Mouse (Mus musculus) liver, adult 2 months (tissue): ENCODE measurements around the gene Dhrs9. TPM values are rescaled to one million over a fixed set of nuclear protein-coding genes. Genes with fewer than 3 reads are reported as not detected.

Source experiments
- DNase-seq: peaks from one replicate; pipeline ENCODE4 v3.0.0-alpha.2; 2011; ENCODE audit warnings: low read depth, low spot score; ENCODE audit errors: extremely low read depth
- H3K27ac ChIP-seq: fragments of 200-500 bp; replicated peaks from 2 replicates; pipeline ENCODE4 v1.5.1; 2012; ENCODE audit warnings: low read depth, mild to moderate bottlenecking, control low read depth, inconsistent platforms, low read length; ENCODE audit not compliant: insufficient read depth
- H3K27me3 ChIP-seq: fragments of 200-500 bp; 2 replicates; pipeline ENCODE4 v1.6.1; 2012; ENCODE audit warnings: mild to moderate bottlenecking, moderate library complexity, low read length, inconsistent platforms; ENCODE audit not compliant: control insufficient read depth, insufficient read depth
- H3K36me3 ChIP-seq: fragments of 200-500 bp; 2 replicates; pipeline ENCODE4 v1.6.1; 2012; ENCODE audit warnings: low read length, inconsistent platforms; ENCODE audit not compliant: control insufficient read depth, insufficient read depth
- H3K4me1 ChIP-seq: fragments of 200-500 bp; 2 replicates; pipeline ENCODE4 v1.6.1; 2011; ENCODE audit warnings: low read length; ENCODE audit not compliant: control insufficient read depth, insufficient read depth
- H3K4me3 ChIP-seq: fragments of 200-500 bp; 2 replicates; pipeline ENCODE4 v1.5.1; 2011; ENCODE audit warnings: low read depth, mild to moderate bottlenecking, control low read depth, low read length, moderate library complexity; ENCODE audit not compliant: insufficient read depth
- H3K79me2 ChIP-seq: fragments of 200-500 bp; 2 replicates; pipeline ENCODE4 v1.6.1; 2012; ENCODE audit warnings: inconsistent platforms, mild to moderate bottlenecking, low read length, moderate library complexity; ENCODE audit not compliant: control insufficient read depth, insufficient read depth
- H3K9ac ChIP-seq: fragments of 200-500 bp; 2 replicates; pipeline ENCODE4 v1.6.1; 2012; ENCODE audit warnings: low read depth, mild to moderate bottlenecking, control low read depth, inconsistent platforms, low read length
- CTCF ChIP-seq: fragments of 200-500 bp; IDR thresholded peaks from 2 replicates; pipeline ENCODE4 v1.5.1; 2011; ENCODE audit warnings: low read depth, low read length, control low read depth
- POLR2A ChIP-seq: fragments of 200-500 bp; IDR thresholded peaks from 2 replicates; pipeline ENCODE4 v1.6.1; 2011; ENCODE audit warnings: low read length, control low read depth; ENCODE audit not compliant: insufficient read depth; ENCODE audit errors: extremely low read depth
- WGBS: fragments of 180-500 bp; shearing (Covaris S2); methylation state at CpG from one replicate; pipeline ENCODE4 v1.1.7; 2018; 5-methylcytosine and 5-hydroxymethylcytosine counted together
- polyA plus RNA-seq: library from polyadenylated mRNA; depleted of rRNA; stranded (reverse); fragments of >200 nt; gene quantifications from 2 replicates; pipeline ENCODE4 v1.2.3, GENCODE M21; 2012
- total RNA-seq: library from RNA; depleted of rRNA; stranded (reverse); fragments of >200 nt; gene quantifications from 2 replicates; pipeline ENCODE4 v1.2.3, GENCODE M21; 2014

The Dhrs9 gene
- total and polyA plus RNA-seq, 2 experiments, result 0.65 to 1.5 TPM

DNA sequence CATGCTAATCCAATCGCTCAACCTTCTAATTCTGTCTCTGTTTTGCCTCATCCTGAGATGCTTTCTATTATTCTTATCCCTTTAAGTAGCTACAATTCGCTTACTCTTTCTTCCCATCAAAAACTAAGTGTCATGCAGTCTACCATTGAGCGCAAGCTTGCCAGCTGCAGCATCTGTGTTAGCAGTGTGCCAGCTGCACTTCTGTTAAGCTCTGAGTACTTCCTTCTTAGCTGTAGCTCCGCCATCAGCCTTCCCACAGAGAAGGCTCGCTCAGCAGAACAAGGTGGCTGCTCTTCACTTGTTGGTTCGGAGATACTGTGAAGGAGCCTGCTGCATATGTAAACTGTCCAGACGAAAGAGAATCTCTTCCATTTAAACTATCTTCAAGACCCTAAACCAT is 22.1 kb downstream of the Dhrs9 start:
- Histone ChIP-seq H3K9ac (no peak overlapping the region), H3K4me1 (peaks cover 24% of the 10 kb centered on the region), H3K79me2 (no peaks in the 10 kb centered on the region; the same call in 1 of the 2 replicates), H3K4me3 (no peak overlapping the region), H3K27me3 (no peaks in the 10 kb centered on the region), H3K27ac (no peak overlapping the region), H3K36me3 (no peaks in the 10 kb centered on the region)
- no peak for TF ChIP-seq CTCF
- no peak for TF ChIP-seq POLR2A
- WGBS, result 84% methylated on average over 7 of the region's 7 CpGs
- no peak for DNase-seq

DNA sequence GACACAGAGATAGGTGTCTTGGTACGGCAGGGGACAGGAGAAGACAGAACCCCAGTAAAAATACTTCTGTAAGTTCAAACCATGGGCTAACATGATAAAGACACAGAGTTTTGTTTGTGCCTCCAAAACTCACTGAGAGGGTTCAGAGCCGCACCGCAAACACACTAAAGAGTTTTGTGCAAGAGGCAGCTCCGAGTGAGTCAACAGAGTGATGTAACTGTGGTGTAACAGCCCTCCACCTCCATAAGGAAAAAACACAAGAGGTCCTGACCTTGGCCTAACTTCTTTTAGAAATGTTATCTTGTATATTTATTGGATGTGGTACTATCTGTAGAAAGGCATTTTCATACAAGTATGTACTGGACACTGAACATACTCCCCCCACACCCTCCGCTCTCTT is 25.4 kb downstream of the Dhrs9 start:
- Histone ChIP-seq H3K27ac (peak overlapping the region; percentile 90), H3K27me3 (no peaks in the 10 kb centered on the region), H3K9ac (peak overlapping the region; percentile 46; the same call in 1 of the 2 replicates), H3K4me1 (peaks cover 17% of the 10 kb centered on the region), H3K79me2 (no peaks in the 10 kb centered on the region; the same call in 1 of the 2 replicates), H3K4me3 (0 out of 2 replicates have a peak overlapping the region, but pooled peaks have one; percentile 17), H3K36me3 (no peaks in the 10 kb centered on the region)
- WGBS, result 39% methylated on average over 5 of the region's 5 CpGs
- no peak for TF ChIP-seq CTCF
- TF ChIP-seq POLR2A, result no peak
- DNase-seq, result peak; percentile 89

DNA sequence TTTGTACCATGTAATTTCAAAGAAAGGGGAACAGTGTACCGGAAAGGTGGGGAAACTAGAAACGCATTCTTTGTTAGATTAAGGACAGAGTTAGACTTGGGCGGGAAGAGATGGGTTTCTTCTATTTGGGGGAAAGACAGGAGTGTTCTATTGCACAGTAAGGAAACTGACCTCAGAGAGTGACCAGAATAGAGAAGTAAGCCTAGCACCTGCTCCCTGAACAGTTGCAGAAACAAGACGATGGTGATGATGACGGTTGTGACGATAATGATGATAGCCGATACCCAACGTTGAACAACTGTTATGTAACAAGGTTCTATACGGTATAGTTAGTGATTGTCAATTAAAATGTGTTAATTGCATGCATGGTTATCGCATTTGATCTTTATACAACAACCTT is 34.3 kb downstream of the Dhrs9 start:
- Histone ChIP-seq H3K27me3 (no peaks in the 10 kb centered on the region; the same call in 1 of the 2 replicates), H3K4me3 (peak overlapping the region; percentile 25; the same call in 1 of the 2 replicates), H3K27ac (peak overlapping the region; percentile 90), H3K79me2 (no peaks in the 10 kb centered on the region), H3K36me3 (no peaks in the 10 kb centered on the region), H3K4me1 (peaks cover 14% of the 10 kb centered on the region), H3K9ac (no peak overlapping the region)
- 64% methylated on average over 10 of the region's 10 CpGs for WGBS
- TF ChIP-seq CTCF (no peak), POLR2A (no peak)
- DNase-seq, result no peak

DNA sequence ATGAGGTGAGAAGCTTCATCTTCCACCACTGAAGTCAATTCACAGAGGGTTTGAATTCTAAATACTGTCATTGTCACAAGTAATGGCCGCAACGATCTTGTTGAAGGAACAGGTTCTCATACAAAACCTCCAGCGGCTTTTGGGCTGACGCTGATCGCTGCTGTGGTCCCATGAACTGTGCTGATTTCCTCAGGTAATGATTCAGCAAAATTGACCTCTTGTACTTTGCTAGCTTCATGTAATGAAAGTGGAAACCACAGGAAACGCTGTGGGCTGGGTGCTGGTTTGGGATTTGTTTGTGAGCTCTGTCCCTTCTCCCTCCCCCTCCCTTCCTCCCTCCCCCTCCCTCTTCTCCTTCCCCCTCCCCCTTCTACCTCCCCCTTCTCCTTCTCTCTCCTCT is 34.8 kb downstream of the Dhrs9 start:
- DNase-seq, result peak; percentile 90
- 22% methylated on average over 6 of the region's 6 CpGs for WGBS
- H3K9ac ChIP-seq, result peak overlapping the region; percentile 38
- H3K27ac ChIP-seq, result peak overlapping the region; percentile 90
- H3K27me3 ChIP-seq, result no peaks in the 10 kb centered on the region; the same call in 1 of the 2 replicates
- no peaks in the 10 kb centered on the region for H3K36me3 ChIP-seq
- peaks cover 14% of the 10 kb centered on the region for H3K4me1 ChIP-seq
- H3K4me3 ChIP-seq, result peak overlapping the region; percentile 22
- H3K79me2 ChIP-seq, result no peaks in the 10 kb centered on the region
- TF ChIP-seq CTCF, result no peak
- TF ChIP-seq POLR2A, result no peak

DNA sequence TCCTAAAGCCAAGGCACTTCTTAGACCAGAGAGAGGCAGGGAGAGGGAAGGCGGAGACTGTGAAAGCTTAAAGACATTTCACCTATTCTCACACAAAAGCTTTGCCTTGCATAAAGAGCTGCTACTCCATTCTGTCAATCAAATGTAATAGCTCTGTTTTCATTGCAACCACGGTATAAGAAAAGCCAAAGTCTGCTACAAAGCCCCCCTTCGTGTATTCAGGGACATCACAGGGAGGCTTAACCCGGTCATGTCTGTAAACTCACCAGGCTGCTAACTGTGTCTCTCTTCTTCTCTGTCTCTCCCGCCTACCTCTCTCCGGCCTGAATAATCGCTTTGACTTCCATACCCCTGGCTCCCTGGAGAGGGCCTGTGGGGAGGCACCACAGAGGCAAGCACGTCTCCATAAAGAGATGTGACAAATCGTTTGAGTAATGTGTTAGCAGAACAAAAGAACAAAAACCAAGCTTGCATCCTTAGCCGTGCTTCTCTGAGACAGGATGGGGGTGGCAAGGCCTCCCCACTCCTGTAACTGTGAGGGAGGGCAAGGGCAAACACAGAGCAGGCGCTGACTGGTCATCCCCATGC is 38.1 kb downstream of the Dhrs9 start:
- Histone ChIP-seq H3K36me3 (no peaks in the 10 kb centered on the region), H3K9ac (no peak overlapping the region), H3K4me3 (no peak overlapping the region), H3K79me2 (no peaks in the 10 kb centered on the region), H3K4me1 (peaks cover 12% of the 10 kb centered on the region; the same call in 1 of the 2 replicates), H3K27me3 (no peaks in the 10 kb centered on the region; the same call in 1 of the 2 replicates), H3K27ac (no peak overlapping the region)
- DNase-seq, result no peak
- TF ChIP-seq CTCF, result no peak
- no peak for TF ChIP-seq POLR2A
- 60% methylated on average over 11 of the region's 11 CpGs for WGBS

DNA sequence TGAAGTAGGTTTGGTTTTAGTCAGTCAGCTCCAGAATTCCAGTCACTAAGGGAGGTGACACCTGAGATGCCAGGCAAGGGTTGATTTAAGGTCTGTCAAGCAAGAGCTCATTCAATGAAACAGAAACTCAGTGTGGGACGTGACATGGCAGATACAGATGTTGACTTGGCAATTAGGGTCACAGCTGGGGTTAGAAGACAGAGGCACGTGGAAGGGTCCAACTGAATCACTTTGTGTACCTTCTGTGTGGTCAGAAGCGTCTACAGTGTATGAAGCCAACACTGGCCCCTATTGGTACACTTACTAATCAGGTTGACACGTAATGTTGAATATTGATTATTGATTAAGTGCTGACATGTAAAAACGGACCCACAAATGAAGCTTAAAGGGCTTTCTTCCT is 44.6 kb downstream of the Dhrs9 start:
- Histone ChIP-seq H3K79me2 (no peaks in the 10 kb centered on the region), H3K27ac (no peak overlapping the region), H3K4me3 (no peak overlapping the region), H3K4me1 (peaks cover 7% of the 10 kb centered on the region; the same call in 1 of the 2 replicates), H3K9ac (no peak overlapping the region), H3K36me3 (no peaks in the 10 kb centered on the region), H3K27me3 (no peaks in the 10 kb centered on the region)
- WGBS, result 22% methylated on average over 5 of the region's 5 CpGs
- DNase-seq, result peak; percentile 78
- TF ChIP-seq POLR2A (no peak), CTCF (no peak)
